Mouse (Mus musculus) spleen, adult 2 months (tissue): ENCODE data around the gene Chn2. TPM values are rescaled to one million over a fixed set of nuclear protein-coding genes. Genes with fewer than 3 reads are reported as not detected.

Experiments used
- DNase-seq, 2 experiments: peaks; one replicate each; pipeline versions ENCODE4 v3.0.0 to v3.0.0-alpha.2; 2012 to 2021; ENCODE audit warnings: low spot score in 2 of 2, low read depth in 1 of 2
- H3K27ac ChIP-seq: fragments of 200-500 bp; 2 replicates; pipeline ENCODE4 v1.5.1; 2012; ENCODE audit warnings: low read length, inconsistent platforms; ENCODE audit not compliant: insufficient read depth
- H3K27me3 ChIP-seq: fragments of 200-500 bp; 2 replicates; pipeline ENCODE4 v1.6.1; 2012; ENCODE audit warnings: mild to moderate bottlenecking, moderate library complexity, low read length, inconsistent platforms; ENCODE audit not compliant: control insufficient read depth, insufficient read depth
- H3K36me3 ChIP-seq: fragments of 200-500 bp; 2 replicates; pipeline ENCODE4 v1.6.1; 2012; ENCODE audit warnings: mild to moderate bottlenecking, low read length, inconsistent platforms; ENCODE audit not compliant: control insufficient read depth, insufficient read depth
- H3K4me1 ChIP-seq: fragments of 200-500 bp; 2 replicates; pipeline ENCODE4 v1.6.1; 2011; ENCODE audit warnings: inconsistent platforms; ENCODE audit not compliant: control insufficient read depth, insufficient read depth, insufficient read length
- H3K4me3 ChIP-seq: fragments of 200-500 bp; 2 replicates; pipeline ENCODE4 v1.5.1; 2011; ENCODE audit warnings: mild to moderate bottlenecking, inconsistent platforms; ENCODE audit not compliant: insufficient read depth, insufficient read length; ENCODE audit errors: extremely low read depth
- CTCF ChIP-seq: fragments of 200-500 bp; IDR thresholded peaks from 2 replicates; pipeline ENCODE4 v1.5.1; 2011; ENCODE audit warnings: mild to moderate bottlenecking, inconsistent platforms; ENCODE audit not compliant: insufficient read depth, insufficient read length, insufficient replicate concordance; ENCODE audit errors: extremely low read depth
- POLR2A ChIP-seq: fragments of 200-500 bp; IDR thresholded peaks from 2 replicates; pipeline ENCODE4 v1.6.1; 2011; ENCODE audit warnings: low read depth, low read length, inconsistent platforms
- WGBS: fragments of 180-500 bp; shearing (Covaris S2); methylation state at CpG from one replicate; pipeline ENCODE4 v1.1.7; 2018; 5-methylcytosine and 5-hydroxymethylcytosine counted together
- polyA plus RNA-seq: library from polyadenylated mRNA; depleted of rRNA; stranded (reverse); fragments of >200 nt; gene quantifications from 2 replicates; pipeline ENCODE4 v1.2.3, GENCODE M21; 2012

The Chn2 gene
- polyA plus RNA-seq, 1 experiment: 8.4 TPM

GRCm38 (mm10) chr6:54058837-54059236 is 19.5 kb downstream of the Chn2 start:
- no peaks in the 10 kb centered on the region for H3K36me3 ChIP-seq
- H3K4me1 ChIP-seq: no peaks in the 10 kb centered on the region; the same call in 1 of the 2 replicates
- H3K27ac ChIP-seq: no peak overlapping the region
- WGBS: 18% methylated on average over 8 of the region's 8 CpGs
- no peaks in the 10 kb centered on the region for H3K27me3 ChIP-seq
- H3K4me3 ChIP-seq: no peak overlapping the region
- DNase-seq: no peak
- no peak for TF ChIP-seq POLR2A
- no peak for TF ChIP-seq CTCF

- Histone ChIP-seq H3K4me1 (no peaks in the 10 kb centered on the region; the same call in 1 of the 2 replicates), H3K27ac (no peak overlapping the region), H3K27me3 (no peaks in the 10 kb centered on the region), H3K4me3 (no peak overlapping the region), H3K36me3 (no peaks in the 10 kb centered on the region)
- no peak for TF ChIP-seq POLR2A
- TF ChIP-seq CTCF: no peak
- no peak for DNase-seq
- 87% methylated on average over 3 of the region's 3 CpGs for WGBS
These were observed 20.9 kb downstream of the Chn2 start for GRCm38 (mm10) chr6:54060258-54060657.

GRCm38 (mm10) chr6:54061375-54061774 is 22.0 kb downstream of the Chn2 start:
- no peak overlapping the region for H3K4me3 ChIP-seq
- 80% methylated on average over 9 of the region's 9 CpGs for WGBS
- no peak for DNase-seq
- no peaks in the 10 kb centered on the region for H3K27me3 ChIP-seq
- H3K4me1 ChIP-seq: no peaks in the 10 kb centered on the region; the same call in 1 of the 2 replicates
- H3K36me3 ChIP-seq: no peaks in the 10 kb centered on the region
- H3K27ac ChIP-seq: no peak overlapping the region
- TF ChIP-seq POLR2A (no peak), CTCF (no peak)

- Histone ChIP-seq H3K36me3 (no peaks in the 10 kb centered on the region), H3K27ac (no peak overlapping the region), H3K4me1 (no peaks in the 10 kb centered on the region), H3K4me3 (no peak overlapping the region), H3K27me3 (no peaks in the 10 kb centered on the region)
- TF ChIP-seq POLR2A (no peak), CTCF (no peak)
- no peak for DNase-seq
- 83% methylated on average over 6 of the region's 6 CpGs for WGBS
These were observed 24.5 kb downstream of the Chn2 start for GRCm38 (mm10) chr6:54063878-54064277.

GRCm38 (mm10) chr6:54067380-54067779 is 28.0 kb downstream of the Chn2 start:
- no peaks in the 10 kb centered on the region for H3K4me1 ChIP-seq
- TF ChIP-seq POLR2A (no peak), CTCF (no peak)

GRCm38 (mm10) chr6:54068882-54069281 is 29.5 kb downstream of the Chn2 start:
- H3K27me3 ChIP-seq: no peaks in the 10 kb centered on the region
- no peak for TF ChIP-seq CTCF
- no peak for TF ChIP-seq POLR2A
- DNase-seq: no peak
- H3K4me3 ChIP-seq: no peak overlapping the region
- no peaks in the 10 kb centered on the region for H3K4me1 ChIP-seq
- no peak overlapping the region for H3K27ac ChIP-seq
- H3K36me3 ChIP-seq: no peaks in the 10 kb centered on the region
- WGBS: 44% methylated on average over 5 of the region's 5 CpGs

More at GRCm38 (mm10) chr6:54067380-54067779, 28.0 kb downstream of the Chn2 start:
- H3K4me3 ChIP-seq: no peak overlapping the region
- H3K27me3 ChIP-seq: no peaks in the 10 kb centered on the region
- no peak overlapping the region for H3K27ac ChIP-seq
- WGBS: 75% methylated on average over 5 of the region's 5 CpGs
- no peak for DNase-seq
- no peaks in the 10 kb centered on the region for H3K36me3 ChIP-seq

GRCm38 (mm10) chr6:54070736-54071135 is 31.4 kb downstream of the Chn2 start:
- WGBS: 58% methylated on average over 6 of the region's 6 CpGs
- H3K27ac ChIP-seq: no peak overlapping the region
- no peaks in the 10 kb centered on the region for H3K36me3 ChIP-seq
- H3K27me3 ChIP-seq: no peaks in the 10 kb centered on the region
- DNase-seq: peak in 1 of 2 experiments; percentile 8
- H3K4me1 ChIP-seq: no peaks in the 10 kb centered on the region
- no peak overlapping the region for H3K4me3 ChIP-seq
- TF ChIP-seq CTCF (no peak), POLR2A (no peak)
